Mouse (Mus musculus): ENCODE measurements around the gene Ly6g6f. TPM values are rescaled to one million over a fixed set of nuclear protein-coding genes. Genes with fewer than 3 reads are reported as not detected.

Gene Ly6g6f
- polyA plus RNA-seq, 1 experiment from 2014 or later, result 0.96 TPM

DNA sequence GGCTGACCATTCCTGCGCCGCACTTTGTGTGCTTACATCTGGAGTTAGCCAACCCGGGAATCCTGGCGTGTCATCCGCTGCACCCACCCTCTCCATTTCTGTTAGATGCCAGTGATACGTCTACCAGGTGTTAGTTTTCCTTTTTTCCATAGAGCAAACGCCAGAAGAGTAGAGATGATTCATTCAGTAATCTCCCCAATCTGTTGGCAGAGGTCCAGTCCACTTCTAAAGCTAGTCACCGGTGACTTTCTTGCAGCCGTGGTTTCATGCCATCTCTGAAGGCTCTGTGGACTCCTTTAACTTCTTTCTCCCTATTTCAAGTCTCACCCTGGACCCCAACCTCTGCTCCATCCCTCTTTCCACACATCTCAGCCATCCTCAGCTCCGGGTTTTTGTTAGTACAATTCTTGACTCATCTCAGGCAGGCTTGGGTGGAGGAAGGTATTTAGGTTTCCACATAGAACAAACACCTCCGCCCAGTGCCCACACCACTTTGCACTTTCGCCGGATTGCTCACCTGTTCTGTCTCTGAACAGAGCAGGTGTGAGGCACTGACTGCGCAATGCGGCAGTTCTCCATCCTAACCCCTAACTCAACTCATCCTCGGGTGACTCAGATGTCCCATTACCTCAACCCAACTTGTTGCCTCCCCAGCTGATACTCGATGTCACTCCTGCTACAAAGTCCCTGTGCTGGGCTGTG, 17.0 kb downstream of the Ly6g6f start:
- Histone ChIP-seq H3K9me3 (ENCODE audit: low read depth, low read length) (no peaks in the 10 kb centered on the region), H3K4me2 (no peak overlapping the region), H3K9ac (no peak overlapping the region), H3K27me3 (ENCODE audit: insufficient read depth, low read length) (peaks cover 17% of the 10 kb centered on the region), H3K4me1 (ENCODE audit: insufficient read depth) (no peaks in the 10 kb centered on the region), H3K4me3 (ENCODE audit: low read depth, low read length) (no peak overlapping the region), H3K36me3 (ENCODE audit: insufficient read depth) (no peaks in the 10 kb centered on the region), H3K27ac (ENCODE audit: low read depth) (no peak overlapping the region)
- WGBS, result 64% methylated on average over 17 of the region's 17 CpGs
- ATAC-seq (ENCODE audit: insufficient read depth) (no peak), DNase-seq (no peak)
- TF ChIP-seq CTCF (IDR thresholded peaks at IDR 0.05; ENCODE audit: low read depth), result no peak

DNA sequence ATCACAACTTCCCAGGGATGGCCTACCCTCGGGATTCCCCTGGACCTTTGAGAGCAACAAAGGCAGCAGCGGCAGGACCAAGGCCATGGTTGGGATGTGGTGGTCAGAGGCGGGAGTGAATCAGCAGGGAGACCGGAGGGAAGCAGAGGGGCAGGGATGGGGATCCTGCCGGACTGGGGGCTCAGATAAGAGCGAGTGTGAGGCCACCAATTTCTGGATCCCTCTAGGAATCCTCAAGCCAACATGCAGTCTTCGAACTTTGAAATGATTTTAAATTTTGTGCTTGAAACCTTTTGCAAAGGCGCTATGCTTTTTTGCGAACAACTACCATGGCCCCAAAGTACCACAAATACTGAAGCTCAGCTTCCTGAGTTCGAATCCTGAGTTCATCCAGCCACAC, 19.3 kb downstream of the Ly6g6f start, which contains the start of gene Mpig6b:
Gene Mpig6b (minus strand): TSS at position 101 of the 400 bp plus-strand sequence.
- TF ChIP-seq CTCF (IDR thresholded peaks at IDR 0.05; ENCODE audit: low read depth), result no peak
- Histone ChIP-seq H3K27ac (ENCODE audit: low read depth) (peak within 1 kb of the TSS; percentile 88), H3K9ac (peak within 1 kb of the TSS; percentile 17), H3K4me1 (ENCODE audit: insufficient read depth) (no peaks in the 10 kb centered on the region; the same call in 1 of the 2 replicates), H3K9me3 (ENCODE audit: low read depth, low read length) (no peaks in the 10 kb centered on the region), H3K36me3 (ENCODE audit: insufficient read depth) (peaks cover 20% of the 10 kb centered on the region), H3K4me2 (peak within 1 kb of the TSS; percentile 62), H3K4me3 (ENCODE audit: low read depth, low read length) (peak within 1 kb of the TSS; percentile 28), H3K27me3 (ENCODE audit: insufficient read depth, low read length) (peaks cover 17% of the 10 kb centered on the region)
- 50% methylated on average over 10 of the region's 10 CpGs for WGBS
- ATAC-seq (ENCODE audit: insufficient read depth) (no peak), DNase-seq (no peak)

DNA sequence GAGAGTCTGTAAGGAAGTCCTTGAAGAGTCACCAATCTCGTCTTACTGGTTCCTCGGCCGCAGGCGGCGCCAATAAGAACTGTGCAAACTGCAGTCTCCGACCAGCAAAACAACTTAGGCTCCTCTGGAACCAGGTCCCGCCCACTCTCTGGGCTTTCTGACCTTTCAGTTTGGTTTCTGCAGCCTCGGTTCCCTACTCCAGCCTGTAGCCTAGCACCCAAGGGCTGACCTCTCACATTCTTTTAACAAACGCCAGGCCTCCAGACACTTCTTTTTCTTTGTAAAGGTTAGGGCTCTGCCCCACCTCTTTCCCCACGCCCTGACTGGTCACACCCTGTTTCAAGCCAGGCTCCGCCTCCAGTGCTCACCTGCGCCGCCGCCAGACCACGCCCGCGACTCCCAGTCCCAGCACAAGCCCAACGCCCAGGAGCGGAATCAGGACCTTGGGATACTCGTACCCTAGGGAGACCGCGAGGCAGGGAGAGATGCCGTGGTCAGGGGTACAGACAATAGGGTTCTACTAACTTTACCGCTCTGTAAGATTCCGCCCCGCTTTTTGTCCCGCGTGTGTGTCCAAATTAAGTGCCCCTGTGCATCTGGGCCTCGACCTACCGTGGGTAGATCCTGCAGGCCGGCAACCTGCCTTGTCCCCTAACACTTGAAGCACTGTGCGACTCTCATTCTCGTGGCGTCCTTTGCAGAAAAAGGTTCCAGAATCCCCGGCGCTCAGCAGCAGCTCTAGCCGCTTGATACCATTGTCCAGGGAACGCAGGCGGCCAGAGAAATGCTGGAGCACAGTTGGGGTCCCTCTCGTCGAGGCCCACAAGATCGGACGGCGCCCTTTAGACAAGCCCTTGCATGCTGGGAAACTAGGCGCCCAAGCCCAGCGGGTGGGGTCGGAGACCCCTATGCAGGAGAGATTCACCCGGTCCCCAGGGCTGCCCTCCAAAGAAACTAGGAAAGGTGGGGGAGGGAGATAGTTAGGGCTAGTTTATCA, 20.2 kb downstream of the Ly6g6f start, which contains the start of gene Ly6g6c:
Gene Ly6g6c (plus strand): TSS at position 438 of the 997 bp plus-strand sequence.
- H3K9me3 ChIP-seq (ENCODE audit: low read depth, low read length), result no peaks in the 10 kb centered on the region
- peaks cover 8% of the 10 kb centered on the region for H3K4me1 ChIP-seq (ENCODE audit: insufficient read depth)
- peaks cover 17% of the 10 kb centered on the region for H3K27me3 ChIP-seq (ENCODE audit: insufficient read depth, low read length)
- DNase-seq, result peak; percentile 86
- peak; percentile 70 for ATAC-seq (ENCODE audit: insufficient read depth)
- H3K4me3 ChIP-seq (ENCODE audit: low read depth, low read length), result peak within 1 kb of the TSS; percentile 28
- peak within 1 kb of the TSS; percentile 62 for H3K4me2 ChIP-seq
- peaks cover 28% of the 10 kb centered on the region for H3K36me3 ChIP-seq (ENCODE audit: insufficient read depth)
- peak within 1 kb of the TSS; percentile 17 for H3K9ac ChIP-seq
- WGBS, result 1% methylated on average over 48 of the region's 48 CpGs
- peak within 1 kb of the TSS; percentile 88 for H3K27ac ChIP-seq (ENCODE audit: low read depth)
- TF ChIP-seq CTCF (IDR thresholded peaks at IDR 0.05; ENCODE audit: low read depth), result no peak

DNA sequence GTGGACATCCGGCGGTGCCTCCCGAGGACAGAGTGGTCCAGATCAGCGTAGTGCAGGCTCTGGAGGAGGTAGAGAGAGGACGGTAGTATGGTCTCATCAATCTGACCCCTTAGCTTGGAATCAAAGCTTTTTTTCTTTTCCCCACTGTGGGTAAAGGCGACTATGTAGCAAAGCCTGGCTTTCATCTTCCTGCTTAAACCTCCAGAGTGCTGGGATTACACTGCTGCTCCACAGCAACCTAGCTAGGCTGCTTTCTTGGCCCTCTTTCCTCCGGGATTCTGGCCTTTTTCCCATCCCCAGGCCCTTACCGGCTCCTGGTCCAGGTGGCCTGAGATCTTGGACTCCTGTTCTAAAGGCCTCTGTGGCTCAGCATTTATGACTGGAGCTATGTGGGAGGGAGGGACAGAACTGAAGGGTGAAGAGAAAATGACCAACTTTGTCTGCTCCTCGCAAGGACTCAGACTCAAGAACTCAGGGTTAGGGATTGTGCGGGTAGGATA, 21.0 kb downstream of the Ly6g6f start:
- WGBS, result 21% methylated on average over 10 of the region's 10 CpGs
- Histone ChIP-seq H3K4me3 (ENCODE audit: low read depth, low read length) (peak overlapping the region; percentile 28), H3K9me3 (ENCODE audit: low read depth, low read length) (no peaks in the 10 kb centered on the region), H3K36me3 (ENCODE audit: insufficient read depth) (peaks cover 32% of the 10 kb centered on the region), H3K27ac (ENCODE audit: low read depth) (peak overlapping the region; percentile 88), H3K27me3 (ENCODE audit: insufficient read depth, low read length) (peaks cover 17% of the 10 kb centered on the region), H3K4me1 (ENCODE audit: insufficient read depth) (peaks cover 10% of the 10 kb centered on the region), H3K4me2 (peak overlapping the region; percentile 62), H3K9ac (peak overlapping the region; percentile 17; the same call in 1 of the 2 replicates)
- ATAC-seq (ENCODE audit: insufficient read depth), result no peak
- no peak for DNase-seq
- TF ChIP-seq CTCF (IDR thresholded peaks at IDR 0.05; ENCODE audit: low read depth), result no peak

DNA sequence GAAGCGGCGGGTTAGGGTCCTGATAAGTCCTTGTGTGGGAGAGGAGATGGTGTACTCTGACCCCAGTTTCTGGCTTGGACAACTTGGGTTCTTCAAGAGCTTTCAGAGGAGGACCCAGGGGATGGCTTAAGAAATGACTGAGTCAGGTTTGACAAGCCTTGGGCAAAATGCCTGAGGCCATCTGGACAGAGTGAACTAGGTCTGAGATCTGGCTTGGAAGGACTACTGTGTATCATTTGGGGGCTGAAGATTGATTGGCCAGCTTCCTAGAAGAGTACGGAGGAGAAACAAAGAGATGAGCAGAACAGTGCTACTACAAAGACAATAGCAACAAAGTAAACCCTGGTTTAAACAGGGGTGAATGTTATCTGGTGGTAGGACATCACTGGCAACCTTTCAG, 21.9 kb downstream of the Ly6g6f start:
- WGBS, result 86% methylated on average over 3 of the region's 3 CpGs
- Histone ChIP-seq H3K4me2 (no peak overlapping the region), H3K4me1 (ENCODE audit: insufficient read depth) (peaks cover 10% of the 10 kb centered on the region), H3K27me3 (ENCODE audit: insufficient read depth, low read length) (peaks cover 17% of the 10 kb centered on the region), H3K4me3 (ENCODE audit: low read depth, low read length) (no peak overlapping the region), H3K9ac (no peak overlapping the region), H3K36me3 (ENCODE audit: insufficient read depth) (peaks cover 33% of the 10 kb centered on the region), H3K9me3 (ENCODE audit: low read depth, low read length) (no peaks in the 10 kb centered on the region), H3K27ac (ENCODE audit: low read depth) (no peak overlapping the region)
- DNase-seq, result no peak
- TF ChIP-seq CTCF (IDR thresholded peaks at IDR 0.05; ENCODE audit: low read depth), result no peak
- ATAC-seq (ENCODE audit: insufficient read depth), result no peak

DNA sequence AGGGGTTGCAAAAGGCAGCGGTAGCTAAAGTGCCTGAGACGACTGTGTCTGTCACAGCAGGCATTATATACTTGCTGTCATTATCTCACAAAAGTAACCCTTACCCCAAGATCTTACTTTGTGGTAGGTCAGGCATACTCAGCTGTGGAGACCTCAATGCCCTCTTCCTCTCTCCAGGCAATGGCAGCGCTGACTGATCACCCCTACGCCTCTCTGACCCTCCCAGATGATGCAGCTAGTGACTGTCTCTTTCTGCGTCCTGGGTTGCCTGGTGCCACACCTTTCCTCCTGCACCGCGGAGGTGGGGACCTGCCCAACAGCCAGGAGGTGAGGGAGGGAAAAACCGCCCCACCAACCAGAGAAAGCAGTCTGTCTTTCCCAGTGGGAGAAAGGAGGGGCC, 24.1 kb downstream of the Ly6g6f start:
- H3K27ac ChIP-seq (ENCODE audit: low read depth), result no peak overlapping the region
- peaks cover 8% of the 10 kb centered on the region; the same call in 1 of the 2 replicates for H3K27me3 ChIP-seq (ENCODE audit: insufficient read depth, low read length)
- 0 out of 2 replicates have a peak overlapping the region, but pooled peaks have one; percentile 84 for H3K4me3 ChIP-seq (ENCODE audit: low read depth, low read length)
- no peak overlapping the region; the same call in 1 of the 2 replicates for H3K4me2 ChIP-seq
- peaks cover 53% of the 10 kb centered on the region for H3K36me3 ChIP-seq (ENCODE audit: insufficient read depth)
- DNase-seq, result no peak
- no peak for TF ChIP-seq CTCF (IDR thresholded peaks at IDR 0.05; ENCODE audit: low read depth)
- peaks cover 10% of the 10 kb centered on the region for H3K4me1 ChIP-seq (ENCODE audit: insufficient read depth)
- 71% methylated on average over 8 of the region's 8 CpGs for WGBS
- no peak overlapping the region for H3K9ac ChIP-seq
- ATAC-seq (ENCODE audit: insufficient read depth), result no peak
- no peaks in the 10 kb centered on the region for H3K9me3 ChIP-seq (ENCODE audit: low read depth, low read length)
